Mouse (Mus musculus) stomach, postnatal 0 days (tissue): ENCODE data around the gene Pin1.

ENCODE experiments used
- CTCF ChIP-seq: IDR thresholded peaks from 2 replicates; pipeline ENCODE4 v1.5.1; 2016; ENCODE audit warnings: antibody characterized with exemption, low read depth, mild to moderate bottlenecking, moderate library complexity
- EP300 ChIP-seq: optimal IDR thresholded peaks from 2 replicates; pipeline ENCODE3; 2016; ENCODE audit warnings: antibody characterized with exemption

DNA sequence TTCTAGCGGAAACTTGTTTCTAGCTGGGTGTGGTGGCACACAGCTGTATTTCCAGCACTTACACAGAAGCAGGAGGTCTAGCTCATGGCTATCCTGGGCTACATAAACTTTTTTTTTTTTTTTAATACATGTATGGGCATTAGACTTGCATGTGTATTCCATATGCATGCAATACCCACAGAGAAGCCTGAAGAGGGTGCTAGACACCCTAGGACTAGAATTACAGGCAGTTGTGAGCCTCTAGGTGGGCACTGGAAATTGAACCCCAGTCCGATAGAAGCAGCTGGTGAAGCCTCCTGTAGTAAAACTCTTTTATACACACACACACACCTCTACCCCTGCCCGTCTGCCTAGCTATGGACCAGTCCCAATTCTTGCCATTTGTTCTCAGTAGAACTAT lies 2.0 kb downstream of the Pin1 start:
- TF ChIP-seq CTCF = peak; percentile 20; the same call in 1 of the 2 replicates
- no peak for TF ChIP-seq EP300
